Mouse (Mus musculus): ENCODE measurements around the gene Srf.

Gene Srf

GRCm38 (mm10) chr17:46521963-46522668 is 33.9 kb downstream of the Srf start:
- no peak for ATAC-seq (ENCODE audit: insufficient number of reproducible peaks, low FRiP score, low TSS enrichment)

GRCm38 (mm10) chr17:46521174-46521573 is 34.8 kb downstream of the Srf start:
- ATAC-seq (ENCODE audit: insufficient number of reproducible peaks, low FRiP score, low TSS enrichment), result no peak

GRCm38 (mm10) chr17:46520385-46520979 is 35.5 kb downstream of the Srf start:
- no peak for ATAC-seq (ENCODE audit: insufficient number of reproducible peaks, low FRiP score, low TSS enrichment)

GRCm38 (mm10) chr17:46519971-46520370 is 36.0 kb downstream of the Srf start:
- ATAC-seq (ENCODE audit: insufficient number of reproducible peaks, low FRiP score, low TSS enrichment), result no peak

GRCm38 (mm10) chr17:46513329-46513728 is 42.6 kb downstream of the Srf start:
- no peak; the same call in 1 of the 2 replicates for ATAC-seq (ENCODE audit: insufficient number of reproducible peaks, low FRiP score, low TSS enrichment)

- ATAC-seq (ENCODE audit: insufficient number of reproducible peaks, low FRiP score, low TSS enrichment), result no peak
Measured at GRCm38 (mm10) chr17:46511059-46511710, 44.8 kb downstream of the Srf start.

GRCm38 (mm10) chr17:46505617-46506016 is 50.4 kb downstream of the Srf start:
- no peak for ATAC-seq (ENCODE audit: insufficient number of reproducible peaks, low FRiP score, low TSS enrichment)

GRCm38 (mm10) chr17:46503847-46504638 is 51.9 kb downstream of the Srf start:
- ATAC-seq (ENCODE audit: insufficient number of reproducible peaks, low FRiP score, low TSS enrichment), result no peak

GRCm38 (mm10) chr17:46502775-46503174 is 53.2 kb downstream of the Srf start:
- no peak for ATAC-seq (ENCODE audit: insufficient number of reproducible peaks, low FRiP score, low TSS enrichment)

All from cerebellum, adult (tissue).